Mouse (Mus musculus): Measurements from ENCODE around the gene Rgl2. TPM values are rescaled to one million over a fixed set of nuclear protein-coding genes. Genes with fewer than 3 reads are reported as not detected.
A peak's percentile ranks its signal among the peaks of the same experiment; 100 is the strongest.

Rgl2 gene
- polyA plus RNA-seq, 1 experiment from 2014 or later, result 44.2 TPM

DNA sequence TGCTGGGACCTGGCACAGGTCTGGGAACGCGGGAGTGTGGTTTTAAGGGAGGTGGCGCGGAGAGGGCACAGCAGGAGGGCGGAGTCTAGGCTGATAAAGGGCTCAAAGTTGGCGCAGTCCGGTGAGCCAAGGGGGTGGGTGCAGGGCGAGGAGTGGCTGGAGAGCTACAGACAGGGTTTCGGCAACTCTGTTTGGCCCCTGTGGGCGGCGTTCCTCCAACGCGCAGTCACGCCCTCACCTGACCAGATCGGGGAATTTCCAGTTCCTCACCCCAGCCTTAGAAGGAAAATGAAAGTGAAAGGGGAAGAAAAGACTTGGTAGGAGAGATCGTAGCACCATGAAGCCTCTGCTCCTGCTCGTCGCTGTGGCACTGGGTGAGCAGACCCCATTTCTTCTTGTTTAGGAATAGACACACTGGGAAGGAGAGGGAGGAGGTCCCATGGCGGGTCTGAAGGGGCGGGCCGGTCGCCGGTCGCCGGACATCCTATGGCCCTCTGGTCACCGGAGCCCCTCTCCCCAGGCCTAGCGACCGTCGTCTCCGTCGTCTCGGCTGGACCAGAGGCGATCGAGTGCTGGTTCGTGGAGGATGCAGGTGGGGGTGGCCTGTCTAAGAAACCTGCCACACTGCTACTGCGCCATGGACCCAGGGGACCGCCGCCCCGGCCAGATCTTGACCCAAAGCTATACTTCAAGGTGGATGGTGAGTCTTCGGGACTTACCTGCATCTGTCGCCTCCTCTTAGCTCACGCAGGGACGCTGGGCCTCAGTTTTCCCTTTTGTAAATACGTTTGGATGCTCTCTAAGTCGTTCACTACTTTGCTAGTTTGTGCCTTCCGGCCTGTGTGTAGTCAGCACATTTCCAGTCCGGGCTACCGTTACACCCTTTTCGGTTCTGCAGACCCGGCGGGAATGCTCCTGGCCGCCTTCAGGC lies 9.7 kb upstream of the Rgl2 start:
- Histone ChIP-seq H3K27ac (peak overlapping the region; percentile 83), H3K4me3 (peak overlapping the region; percentile 82), H3K27me3 (ENCODE audit: insufficient read depth, poor library complexity, severe bottlenecking) (no peaks in the 10 kb centered on the region), H3K4me1 (peaks cover 47% of the 10 kb centered on the region), H3K9me3 (no peaks in the 10 kb centered on the region), H3K36me3 (peaks cover 25% of the 10 kb centered on the region)
- under 1% methylated on average over 52 of the region's 52 CpGs for WGBS
- DNase-seq (ENCODE audit: low spot score), result peak; percentile 92

DNA sequence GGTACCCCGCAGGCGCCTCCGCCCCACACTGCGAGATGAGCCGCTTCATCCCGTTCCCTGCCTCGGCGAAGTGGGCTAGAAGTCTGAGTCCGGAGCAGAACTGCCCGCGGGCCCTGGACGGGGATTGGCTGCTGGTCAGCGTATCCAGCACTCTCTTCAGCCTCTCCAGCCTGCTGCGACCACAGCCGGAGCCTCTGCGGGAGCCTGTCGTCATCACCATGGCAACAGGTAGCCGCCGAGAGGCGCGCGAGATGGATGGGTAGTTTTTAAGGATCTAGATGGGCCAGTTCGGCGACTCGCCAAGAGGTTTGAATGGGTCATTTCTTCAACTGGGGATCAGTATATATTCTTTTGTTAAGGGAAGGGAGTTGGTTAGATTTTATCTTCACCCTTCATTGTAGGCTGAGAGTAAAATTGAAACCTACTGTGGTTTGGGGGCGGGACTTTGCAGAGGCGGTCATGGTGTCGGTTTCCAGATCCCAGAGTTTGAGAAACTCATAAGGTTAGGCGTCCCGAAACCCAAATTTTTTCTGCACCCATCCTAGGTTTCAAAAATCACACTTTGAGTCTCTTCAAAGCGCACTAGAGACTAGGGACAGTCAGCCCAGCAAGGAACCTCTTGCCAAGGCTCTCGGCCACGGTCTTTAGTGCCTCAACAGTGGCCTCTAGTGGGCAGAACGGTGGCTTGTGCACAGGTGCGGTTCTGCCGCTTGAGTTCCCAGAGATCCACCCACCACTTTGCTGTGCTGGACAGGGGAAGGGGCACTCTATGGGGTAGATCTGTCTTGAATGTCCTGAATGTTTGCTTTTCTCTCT lies 8.9 kb upstream of the Rgl2 start:
- H3K27me3 ChIP-seq (ENCODE audit: insufficient read depth, poor library complexity, severe bottlenecking), result no peaks in the 10 kb centered on the region
- H3K9me3 ChIP-seq, result no peaks in the 10 kb centered on the region
- H3K4me1 ChIP-seq, result peaks cover 41% of the 10 kb centered on the region
- DNase-seq (ENCODE audit: low spot score), result peak; percentile 92
- peaks cover 22% of the 10 kb centered on the region for H3K36me3 ChIP-seq
- H3K27ac ChIP-seq, result peak overlapping the region; percentile 83
- under 1% methylated on average over 36 of the region's 36 CpGs for WGBS
- H3K4me3 ChIP-seq, result peak overlapping the region; percentile 82

DNA sequence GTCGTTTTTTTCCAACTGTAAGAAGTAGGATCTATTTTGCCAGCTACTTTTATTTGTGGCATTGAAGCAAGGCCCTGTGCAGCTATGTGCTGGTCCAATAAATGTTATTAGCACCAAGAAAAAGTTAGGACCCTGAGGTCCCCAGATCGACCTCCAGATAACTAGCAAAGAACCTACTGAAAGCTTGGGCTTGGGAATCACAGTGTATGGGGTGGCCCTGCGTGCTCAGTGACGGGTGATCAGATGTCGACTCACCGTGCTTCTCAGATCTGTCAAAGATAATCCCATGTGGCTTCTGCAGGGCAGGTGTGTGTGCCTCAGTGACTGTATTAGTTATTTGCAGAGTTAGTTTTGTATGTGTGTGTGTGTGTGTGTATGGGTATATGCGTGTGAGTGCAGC lies 8.0 kb upstream of the Rgl2 start:
- no peaks in the 10 kb centered on the region for H3K9me3 ChIP-seq
- DNase-seq (ENCODE audit: low spot score), result no peak
- 87% methylated on average over 7 of the region's 7 CpGs for WGBS
- H3K4me1 ChIP-seq, result peaks cover 41% of the 10 kb centered on the region
- 0 out of 2 replicates have a peak overlapping the region, but pooled peaks have one; percentile 82 for H3K4me3 ChIP-seq
- no peaks in the 10 kb centered on the region for H3K27me3 ChIP-seq (ENCODE audit: insufficient read depth, poor library complexity, severe bottlenecking)
- peaks cover 26% of the 10 kb centered on the region for H3K36me3 ChIP-seq
- H3K27ac ChIP-seq, result no peak overlapping the region

DNA sequence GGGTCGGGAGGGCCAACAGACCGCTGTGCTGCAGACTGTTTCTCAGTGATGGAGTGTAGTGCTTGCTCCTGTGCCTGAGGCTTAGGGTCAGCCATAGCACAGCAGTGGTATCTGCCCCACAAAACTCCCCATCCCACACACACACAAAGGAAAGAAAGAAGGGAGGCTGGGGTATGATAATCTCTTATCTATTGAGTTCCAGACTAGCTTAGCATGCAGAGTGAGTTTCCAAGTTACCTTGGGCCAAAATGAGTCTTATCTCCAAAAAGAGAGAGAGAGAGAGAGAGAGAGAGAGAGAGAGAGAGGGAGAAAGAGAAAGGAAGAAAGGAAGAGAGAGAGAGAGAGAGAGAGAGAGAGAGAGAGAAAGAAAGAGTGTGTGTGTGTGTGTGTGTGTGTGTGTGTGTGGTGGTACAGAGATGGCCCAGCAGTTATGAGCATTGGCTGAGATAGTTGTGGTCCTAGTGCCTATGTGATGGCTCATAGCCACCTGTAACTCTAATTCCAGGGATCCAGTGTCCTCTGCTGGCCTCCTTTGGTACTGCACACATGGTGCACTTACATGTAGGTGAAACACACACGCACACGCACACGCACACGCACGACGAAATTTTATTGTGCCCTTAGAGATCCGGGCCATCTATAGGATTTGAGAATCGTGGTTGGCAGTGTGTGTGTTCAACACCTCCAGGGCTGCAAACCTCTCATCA lies 4.6 kb upstream of the Rgl2 start:
- peaks cover 11% of the 10 kb centered on the region; the same call in 1 of the 2 replicates for H3K36me3 ChIP-seq
- no peak overlapping the region for H3K27ac ChIP-seq
- H3K27me3 ChIP-seq (ENCODE audit: insufficient read depth, poor library complexity, severe bottlenecking), result no peaks in the 10 kb centered on the region
- no peak for DNase-seq (ENCODE audit: low spot score)
- H3K4me1 ChIP-seq, result peaks cover 21% of the 10 kb centered on the region
- no peaks in the 10 kb centered on the region for H3K9me3 ChIP-seq
- WGBS, result 78% methylated on average over 10 of the region's 10 CpGs
- H3K4me3 ChIP-seq, result no peak overlapping the region

DNA sequence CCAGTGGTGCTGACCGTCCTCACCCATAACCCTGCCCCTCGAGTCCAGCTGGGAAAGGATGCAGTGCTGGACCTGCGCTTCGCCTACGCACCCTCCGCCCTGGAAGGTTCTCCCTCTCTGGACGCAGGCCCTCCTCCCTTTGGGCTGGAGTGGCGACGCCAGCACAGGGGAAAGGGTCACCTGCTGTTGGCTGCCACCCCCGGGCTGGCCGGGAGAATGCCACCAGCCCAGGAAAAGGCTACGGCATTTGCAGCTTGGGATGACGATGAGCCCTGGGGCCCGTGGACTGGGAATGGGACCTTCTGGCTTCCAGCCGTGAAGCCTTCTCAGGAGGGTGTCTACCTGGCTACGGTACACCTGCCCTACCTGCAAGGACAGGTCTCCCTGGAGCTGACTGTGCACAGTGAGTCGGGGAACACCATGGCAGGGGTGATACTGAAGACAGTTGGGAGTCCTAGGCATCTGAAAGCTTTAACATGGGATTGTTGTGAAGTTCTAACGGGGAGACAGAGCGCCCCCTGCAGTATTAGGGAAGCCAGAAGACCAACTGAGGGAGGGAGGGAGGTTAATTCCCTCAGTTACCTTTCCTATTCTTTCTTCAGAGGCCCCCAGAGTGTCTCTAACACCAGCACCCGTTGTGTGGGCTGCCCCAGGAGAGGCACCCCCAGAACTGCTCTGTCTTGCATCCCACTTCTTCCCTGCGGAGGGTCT lies 3.8 kb upstream of the Rgl2 start:
- Histone ChIP-seq H3K9me3 (no peaks in the 10 kb centered on the region), H3K27ac (no peak overlapping the region), H3K4me1 (peaks cover 16% of the 10 kb centered on the region), H3K4me3 (no peak overlapping the region), H3K36me3 (peaks cover 11% of the 10 kb centered on the region; the same call in 1 of the 2 replicates), H3K27me3 (ENCODE audit: insufficient read depth, poor library complexity, severe bottlenecking) (no peaks in the 10 kb centered on the region)
- no peak for DNase-seq (ENCODE audit: low spot score)
- WGBS, result 79% methylated on average over 21 of the region's 21 CpGs

DNA sequence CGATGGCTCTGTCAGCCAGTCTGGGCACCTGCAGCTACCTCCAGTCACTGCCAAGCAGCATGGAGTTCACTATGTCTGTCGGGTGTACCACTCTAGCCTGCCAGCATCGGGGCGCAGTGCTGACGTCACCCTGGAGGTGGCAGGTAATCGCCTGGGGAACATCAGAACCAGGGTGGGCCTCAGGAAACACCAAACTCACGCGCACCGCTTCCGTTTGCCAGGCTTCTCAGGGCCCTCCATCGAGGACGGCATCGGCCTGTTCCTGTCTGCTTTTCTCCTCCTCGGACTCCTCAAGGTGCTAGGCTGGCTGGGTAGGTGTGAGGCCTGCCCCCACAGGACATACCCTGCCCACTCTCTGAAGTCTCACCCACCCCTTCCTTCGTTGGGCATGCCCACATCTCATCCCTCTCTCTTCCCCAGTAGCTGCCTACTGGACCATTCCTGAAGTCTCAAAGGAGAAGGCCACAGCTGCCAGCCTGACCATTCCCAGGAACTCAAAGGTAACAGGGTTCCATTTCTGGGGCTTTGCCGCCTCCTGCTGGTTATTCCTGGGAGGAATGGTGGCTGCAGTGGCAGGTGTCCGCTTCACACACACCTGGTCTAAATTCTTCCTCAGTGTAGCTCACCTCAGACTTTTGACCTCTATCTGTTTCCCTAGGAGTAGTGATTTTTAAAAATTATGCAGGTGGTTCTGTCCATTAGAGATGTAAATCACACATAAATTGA lies 3.0 kb upstream of the Rgl2 start:
- H3K4me3 ChIP-seq, result 0 out of 2 replicates have a peak overlapping the region, but pooled peaks have one; percentile 6
- H3K36me3 ChIP-seq, result peaks cover 11% of the 10 kb centered on the region; the same call in 1 of the 2 replicates
- peaks cover 24% of the 10 kb centered on the region for H3K4me1 ChIP-seq
- H3K27ac ChIP-seq, result no peak overlapping the region
- H3K9me3 ChIP-seq, result no peaks in the 10 kb centered on the region
- WGBS, result 75% methylated on average over 17 of the region's 17 CpGs
- no peaks in the 10 kb centered on the region for H3K27me3 ChIP-seq (ENCODE audit: insufficient read depth, poor library complexity, severe bottlenecking)
- no peak for DNase-seq (ENCODE audit: low spot score)

DNA sequence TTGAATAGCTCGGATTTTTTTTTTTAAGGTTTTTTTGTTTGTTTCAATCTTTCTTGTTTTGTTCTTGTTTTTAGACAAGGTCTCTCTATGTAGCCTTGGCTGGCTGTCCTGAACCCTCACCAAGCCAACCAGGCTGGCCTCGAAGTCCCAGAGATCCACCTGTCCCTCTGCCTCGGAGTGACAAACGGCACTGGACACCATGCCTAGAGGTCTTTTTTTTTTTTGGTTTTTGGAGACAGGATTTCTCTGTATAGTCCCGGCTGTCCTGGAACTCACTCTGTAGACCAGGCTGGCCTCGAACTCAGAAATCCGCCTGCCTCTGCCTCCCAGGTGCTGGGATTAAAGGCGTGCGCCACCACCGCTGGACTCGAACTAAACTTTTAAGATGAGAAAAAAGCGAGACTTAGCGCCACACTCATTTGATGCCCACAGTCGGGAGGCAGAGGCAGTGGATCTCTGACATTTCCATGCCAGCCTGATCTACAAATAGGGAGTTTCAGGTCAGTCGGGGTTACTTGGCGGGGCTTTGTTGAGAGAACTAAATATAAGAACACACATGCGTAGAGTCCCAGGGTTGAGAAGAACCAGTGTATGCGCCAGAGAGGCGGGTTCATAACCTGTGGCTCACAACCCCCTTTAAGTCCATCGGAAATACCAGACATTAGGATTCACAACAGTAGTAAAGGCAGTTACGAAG lies 944 bp upstream of the Rgl2 start:
- Histone ChIP-seq H3K9me3 (no peaks in the 10 kb centered on the region), H3K27ac (peak overlapping the region; percentile 95; the same call in 1 of the 2 replicates), H3K27me3 (ENCODE audit: insufficient read depth, poor library complexity, severe bottlenecking) (no peaks in the 10 kb centered on the region), H3K4me3 (peak overlapping the region; percentile 98), H3K36me3 (peaks cover 27% of the 10 kb centered on the region), H3K4me1 (peaks cover 32% of the 10 kb centered on the region)
- DNase-seq (ENCODE audit: low spot score), result no peak
- 57% methylated on average over 21 of the region's 21 CpGs for WGBS

DNA sequence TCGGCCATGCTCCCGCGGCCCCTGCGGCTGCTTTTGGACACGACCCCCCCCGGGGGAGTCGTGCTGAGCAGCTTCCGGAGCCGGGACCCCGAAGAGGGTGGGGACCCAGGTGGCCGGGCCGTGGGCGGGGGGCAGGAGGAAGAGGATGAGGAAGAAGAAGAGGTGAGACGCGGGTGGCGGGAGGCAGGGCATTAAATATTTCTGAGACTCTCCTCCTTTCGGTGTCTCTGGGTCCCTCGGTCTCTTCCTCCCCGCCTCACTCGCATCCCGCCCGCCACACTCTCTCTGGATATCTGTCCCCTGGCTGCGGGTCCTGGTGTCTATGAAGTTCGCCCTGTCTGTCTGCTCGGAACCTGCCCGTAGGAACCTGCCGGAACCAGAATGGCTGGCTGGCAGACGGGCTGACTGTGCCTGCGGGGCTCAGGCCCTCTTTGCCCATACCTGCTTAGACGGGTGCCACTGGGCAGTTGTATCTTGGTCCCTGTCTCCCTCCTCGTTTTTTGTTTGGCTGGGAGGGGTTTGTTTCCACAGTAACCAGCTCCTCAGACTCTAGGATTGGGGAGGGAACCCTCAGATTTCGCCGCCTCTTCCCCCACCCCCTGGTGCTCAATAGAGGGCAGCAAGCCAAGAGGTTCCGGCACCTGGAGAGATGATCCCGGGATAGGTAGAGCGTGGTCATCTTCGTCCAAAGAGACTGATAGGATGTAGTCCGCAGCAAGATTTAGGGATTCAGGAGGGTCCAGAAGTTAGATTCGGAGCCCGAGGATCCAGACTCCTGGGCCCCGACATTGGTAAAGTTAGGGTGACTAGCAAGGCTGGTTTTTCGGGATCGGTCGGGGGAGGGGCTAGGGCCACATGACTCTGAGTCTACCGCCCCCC lies 1.2 kb downstream of the Rgl2 start:
- peak overlapping the region; percentile 98 for H3K4me3 ChIP-seq
- H3K4me1 ChIP-seq, result peaks cover 29% of the 10 kb centered on the region
- no peaks in the 10 kb centered on the region for H3K27me3 ChIP-seq (ENCODE audit: insufficient read depth, poor library complexity, severe bottlenecking)
- DNase-seq (ENCODE audit: low spot score), result no peak
- H3K27ac ChIP-seq, result peak overlapping the region; percentile 95
- H3K9me3 ChIP-seq, result no peaks in the 10 kb centered on the region
- H3K36me3 ChIP-seq, result peaks cover 43% of the 10 kb centered on the region
- under 1% methylated on average over 45 of the region's 45 CpGs for WGBS

DNA sequence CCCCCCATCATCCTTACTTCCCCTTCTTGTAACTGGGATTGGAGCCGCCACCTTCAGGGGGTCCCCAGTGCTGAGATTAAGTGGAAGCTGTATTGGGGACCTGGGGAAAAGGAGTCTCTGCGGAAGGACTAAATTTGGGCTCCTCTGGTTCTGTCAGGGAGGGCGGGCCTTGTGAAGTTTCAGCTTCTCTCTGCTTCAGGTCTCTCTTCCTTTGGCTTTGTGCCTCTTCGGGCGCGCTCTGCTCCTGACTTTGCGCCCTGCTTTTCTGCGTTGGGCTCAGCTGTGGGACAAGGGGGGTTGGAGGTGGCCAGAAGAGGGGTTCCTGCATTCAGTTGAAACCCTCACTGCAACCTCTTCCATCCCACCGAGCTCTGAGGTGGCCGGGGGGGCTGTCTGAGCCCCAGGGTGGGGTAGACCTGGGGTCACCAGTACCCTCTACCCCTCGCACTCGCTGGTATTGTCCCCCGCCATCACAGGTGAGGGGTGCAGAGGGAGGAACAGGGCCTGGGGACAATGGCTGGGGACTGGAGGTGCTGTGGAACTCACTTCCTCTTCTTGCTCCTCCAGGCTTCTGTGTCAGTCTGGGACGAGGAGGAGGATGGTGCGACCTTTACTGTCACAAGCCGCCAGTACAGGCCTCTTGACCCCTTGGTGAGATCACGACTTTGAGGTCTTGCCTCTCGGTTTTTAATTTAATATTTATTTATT lies 2.0 kb downstream of the Rgl2 start:
- no peaks in the 10 kb centered on the region for H3K9me3 ChIP-seq
- H3K4me3 ChIP-seq, result peak overlapping the region; percentile 98
- WGBS, result 30% methylated on average over 18 of the region's 18 CpGs
- no peak for DNase-seq (ENCODE audit: low spot score)
- peak overlapping the region; percentile 95 for H3K27ac ChIP-seq
- H3K27me3 ChIP-seq (ENCODE audit: insufficient read depth, poor library complexity, severe bottlenecking), result no peaks in the 10 kb centered on the region
- peaks cover 29% of the 10 kb centered on the region for H3K4me1 ChIP-seq
- peaks cover 48% of the 10 kb centered on the region for H3K36me3 ChIP-seq

DNA sequence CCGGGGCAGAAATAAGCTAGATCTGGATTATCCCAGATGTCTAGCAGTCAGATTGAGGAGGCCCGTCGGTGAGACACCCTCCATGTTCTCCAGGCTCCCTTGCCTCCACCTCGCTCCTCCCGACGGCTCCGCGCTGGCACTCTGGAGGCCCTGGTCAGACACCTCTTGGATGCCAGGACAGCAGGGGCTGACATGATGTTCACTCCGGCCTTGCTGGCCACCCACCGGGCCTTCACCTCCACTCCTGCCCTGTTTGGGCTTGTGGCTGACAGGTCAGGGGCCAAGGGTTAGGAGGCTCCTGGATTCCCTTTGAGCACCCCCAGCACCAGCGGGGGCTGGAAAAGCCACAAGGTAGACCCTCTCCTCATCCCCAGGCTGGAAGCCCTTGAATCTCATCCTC lies 2.6 kb downstream of the Rgl2 start:
- no peak for DNase-seq (ENCODE audit: low spot score)
- 88% methylated on average over 11 of the region's 11 CpGs for WGBS
- H3K9me3 ChIP-seq, result no peaks in the 10 kb centered on the region
- no peak overlapping the region for H3K27ac ChIP-seq
- H3K27me3 ChIP-seq (ENCODE audit: insufficient read depth, poor library complexity, severe bottlenecking), result no peaks in the 10 kb centered on the region
- peaks cover 29% of the 10 kb centered on the region for H3K4me1 ChIP-seq
- H3K36me3 ChIP-seq, result peaks cover 49% of the 10 kb centered on the region
- no peak overlapping the region for H3K4me3 ChIP-seq

Measured in heart, embryonic 10.5 days (tissue).